Mouse (Mus musculus): ENCODE data around the gene Cbr3.
A peak's percentile ranks its signal among the peaks of the same experiment; 100 is the strongest.
"Not testable (repeated sequence)": the region's sequence is repeated elsewhere in the genome, so short reads cannot be mapped to it uniquely, and the experiment has no call there.

Gene Cbr3

DNA sequence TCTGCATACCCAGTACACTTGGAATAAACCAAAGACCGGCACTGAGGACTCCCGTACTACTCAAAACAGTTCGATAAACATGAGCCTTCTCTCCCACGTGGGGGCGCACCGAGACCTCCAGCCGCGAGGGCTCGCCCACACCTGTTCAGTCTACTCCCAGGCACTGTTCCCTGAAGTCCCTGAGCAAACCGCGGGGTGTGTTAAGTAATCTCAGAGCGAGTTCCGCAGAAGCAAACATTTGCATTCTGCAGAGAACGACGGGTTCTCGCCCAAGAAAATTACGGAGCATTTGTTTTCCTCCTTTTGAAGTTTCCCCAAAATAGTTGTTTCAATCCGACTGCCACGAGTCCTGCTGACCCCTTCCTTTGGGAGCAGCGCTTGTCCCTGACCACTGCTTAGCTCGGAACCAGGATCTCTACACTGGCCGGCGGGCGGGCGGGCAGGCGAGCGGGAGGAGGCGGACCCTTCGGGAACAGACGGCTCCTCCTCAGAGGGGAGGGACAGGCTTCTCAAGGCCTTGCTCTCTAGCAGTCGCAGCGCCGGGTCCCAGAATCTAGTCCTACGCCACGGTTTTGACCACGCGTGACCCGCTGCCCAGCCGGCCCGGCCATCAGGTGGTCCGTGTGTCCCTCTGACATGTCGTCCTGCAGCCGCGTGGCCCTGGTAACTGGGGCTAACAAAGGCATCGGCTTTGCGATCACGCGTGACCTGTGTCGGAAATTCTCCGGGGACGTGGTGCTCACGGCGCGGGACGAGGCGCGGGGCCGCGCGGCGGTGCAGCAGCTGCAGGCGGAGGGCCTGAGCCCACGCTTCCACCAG, at the start of gene Cbr3:
Cbr3 (plus strand) TSS at position 527 of the 819 bp plus-strand sequence.
- DNase-seq (ENCODE audit: low read depth), result no peak

DNA sequence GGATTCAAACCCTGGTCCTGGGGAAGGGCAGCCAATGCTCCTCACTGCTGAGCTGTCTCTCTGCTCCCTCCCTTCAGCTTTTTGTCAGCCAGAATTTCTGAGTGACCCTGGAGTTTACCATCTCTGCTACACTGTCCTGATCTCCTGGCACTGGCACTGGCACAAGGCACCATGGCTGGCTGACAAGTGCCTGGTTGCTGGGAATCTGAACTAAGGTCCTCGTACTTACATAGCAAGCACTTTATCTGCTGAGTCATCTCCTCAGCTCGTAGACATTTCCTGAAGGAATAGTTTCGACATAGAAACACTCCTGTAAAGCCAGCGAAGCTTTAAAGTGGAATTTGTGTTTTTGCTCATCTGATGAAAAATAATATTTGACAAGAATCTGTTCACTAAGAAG, 39.0 kb upstream of the Cbr3 start:
- no peak for DNase-seq (ENCODE audit: low read depth)

DNA sequence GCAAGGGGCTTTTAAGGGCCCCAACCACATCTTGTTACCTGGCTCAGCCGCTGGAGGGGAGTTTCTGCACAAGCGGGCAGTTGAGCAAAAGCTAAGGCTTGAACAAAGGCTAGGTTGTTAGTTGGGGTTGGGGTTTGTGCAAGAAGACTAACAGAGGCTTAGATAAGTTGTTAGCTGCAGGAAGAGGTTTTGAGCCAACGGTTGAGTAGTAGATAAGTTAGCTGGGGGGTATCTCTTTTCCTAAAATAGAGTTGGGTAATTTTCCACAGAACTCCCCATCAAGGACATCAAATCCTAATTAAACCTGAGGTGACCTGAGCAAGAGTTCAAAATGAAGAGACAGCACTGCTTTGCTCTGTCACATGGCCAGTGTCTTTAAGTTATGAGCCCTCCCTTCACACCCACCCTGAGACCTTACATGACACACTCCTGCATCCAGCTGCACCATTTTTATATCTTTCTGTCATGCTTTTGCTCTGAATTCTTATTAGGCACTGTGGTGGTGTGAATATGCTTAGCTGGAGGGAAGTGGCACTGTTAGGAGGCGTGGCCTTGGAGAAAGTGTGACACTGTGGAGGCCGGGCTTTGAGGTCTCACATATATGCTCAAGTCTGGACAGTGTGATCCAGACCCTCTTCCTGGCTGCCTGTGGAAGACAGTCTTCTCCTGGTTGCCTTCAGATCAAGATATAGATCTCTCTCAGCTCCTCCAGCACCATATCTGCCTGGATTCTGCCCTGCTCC, 34.4 kb upstream of the Cbr3 start:
- DNase-seq (ENCODE audit: low read depth), result no peak

DNA sequence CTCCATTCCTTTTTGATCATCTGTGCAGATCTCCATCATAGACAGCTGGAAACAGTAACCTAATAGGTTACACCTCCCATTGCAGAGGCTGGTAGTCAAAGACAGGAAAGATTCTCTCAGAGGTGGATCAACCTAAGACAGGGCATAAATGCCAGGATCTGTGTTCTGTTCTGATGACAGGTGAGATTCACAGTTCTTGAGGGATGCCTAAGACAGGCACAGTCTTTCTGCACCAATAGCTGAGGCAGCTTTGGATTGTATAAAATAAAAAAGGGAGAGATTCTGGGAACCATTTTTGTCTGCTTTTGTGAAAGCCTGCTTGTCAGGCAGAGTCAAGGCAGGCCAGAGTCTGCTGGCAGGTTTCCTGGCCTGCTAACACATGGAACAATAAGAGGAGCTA, 15.0 kb upstream of the Cbr3 start:
- DNase-seq (ENCODE audit: low read depth), result no peak

DNA sequence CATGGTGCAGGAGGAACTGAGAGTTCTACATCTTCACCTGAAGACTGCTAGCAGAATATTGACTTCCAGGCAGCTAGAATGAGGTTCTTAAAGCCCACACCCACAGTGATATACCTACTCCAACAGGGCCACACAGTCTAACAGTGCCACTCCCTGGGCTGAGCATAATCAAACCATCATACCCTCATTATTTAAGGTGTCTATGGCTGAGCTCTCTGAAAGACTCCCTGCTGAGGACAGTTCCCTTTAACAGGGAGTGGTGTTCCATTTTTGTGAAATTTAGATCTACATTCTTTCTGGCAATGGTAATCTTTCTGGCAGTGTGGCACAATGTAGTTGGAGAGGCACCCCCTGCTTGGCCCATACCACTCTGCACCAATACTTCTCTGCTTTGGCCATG, 13.5 kb upstream of the Cbr3 start:
- no peak for DNase-seq (ENCODE audit: low read depth)

DNA sequence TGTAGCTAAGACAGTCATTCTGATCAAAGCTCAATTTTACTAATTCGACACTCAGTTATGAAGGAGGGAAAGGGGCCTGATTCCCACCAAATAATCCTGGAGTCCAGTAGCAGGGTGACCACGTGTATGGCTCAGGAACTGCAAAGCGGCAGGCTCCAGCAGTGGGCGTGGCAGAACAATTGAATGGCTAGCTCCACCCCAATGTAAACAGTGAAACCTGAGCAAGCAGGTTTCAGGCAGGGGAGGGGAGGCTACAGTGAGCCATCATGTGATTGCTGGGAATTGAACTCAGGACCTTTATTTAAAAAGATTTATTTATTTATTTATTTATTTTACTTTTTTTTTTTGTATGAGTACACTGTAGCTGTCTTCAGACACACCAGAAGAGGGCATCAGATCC, 12.5 kb upstream of the Cbr3 start:
- DNase-seq (ENCODE audit: low read depth), result not testable (repeated sequence)

DNA sequence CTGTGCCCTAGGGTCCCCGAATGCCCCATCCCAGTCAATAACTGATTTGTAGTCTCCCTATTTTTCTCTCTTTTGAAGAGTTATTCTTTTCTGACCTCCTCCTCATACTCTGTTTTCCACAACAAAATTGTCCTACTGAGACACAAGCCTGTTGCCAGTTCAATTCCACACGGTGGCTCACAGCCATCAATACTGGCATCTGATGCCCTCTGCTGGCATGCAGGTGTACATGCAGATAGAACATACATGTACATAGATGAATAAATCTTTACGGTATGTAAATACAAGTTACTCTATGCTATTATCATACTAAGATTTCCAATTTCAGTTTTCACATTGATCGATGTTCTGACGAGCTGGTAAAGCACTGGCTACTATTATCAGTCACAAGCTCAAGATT, 12.0 kb upstream of the Cbr3 start:
- DNase-seq (ENCODE audit: low read depth), result no peak

DNA sequence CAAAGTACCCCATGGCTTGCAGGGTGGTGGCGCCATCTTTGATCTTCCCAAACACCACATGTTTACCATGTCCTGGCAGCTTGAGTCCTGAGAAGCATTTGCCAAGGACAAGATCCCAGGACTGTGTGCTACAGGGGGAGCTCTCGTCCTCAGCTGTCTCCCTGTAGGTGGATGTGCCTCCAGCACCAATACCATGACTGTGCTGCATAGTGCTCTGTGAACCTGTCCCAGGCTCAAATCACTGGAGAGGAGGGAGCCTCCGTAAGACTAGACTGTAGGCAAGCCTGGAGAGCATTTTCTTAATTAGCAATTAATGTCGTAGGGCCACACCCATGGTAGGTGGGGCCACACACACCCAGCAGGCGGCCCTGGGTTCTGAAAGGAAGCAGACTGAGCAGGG, 6.6 kb upstream of the Cbr3 start:
- no peak for DNase-seq (ENCODE audit: low read depth)

DNA sequence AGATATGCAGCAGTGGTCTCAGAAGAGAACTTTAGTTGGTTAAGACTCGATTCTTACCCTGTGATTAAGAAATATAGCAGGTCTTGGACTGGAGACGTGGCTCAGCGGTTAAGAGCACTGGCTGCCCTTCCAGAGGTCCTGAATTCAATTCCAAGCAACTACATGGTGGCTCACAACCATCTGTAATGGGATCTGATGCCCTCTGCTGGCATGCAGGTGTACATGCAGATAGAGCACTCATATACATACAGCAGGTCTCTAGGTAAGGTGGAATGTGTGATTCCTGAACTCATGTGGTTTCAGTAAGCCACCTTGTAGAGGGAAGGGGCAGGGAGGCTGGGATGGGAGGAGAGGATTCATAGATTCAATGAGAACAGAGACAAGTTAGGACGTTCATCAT, 4.8 kb upstream of the Cbr3 start:
- DNase-seq (ENCODE audit: low read depth), result no peak

DNA sequence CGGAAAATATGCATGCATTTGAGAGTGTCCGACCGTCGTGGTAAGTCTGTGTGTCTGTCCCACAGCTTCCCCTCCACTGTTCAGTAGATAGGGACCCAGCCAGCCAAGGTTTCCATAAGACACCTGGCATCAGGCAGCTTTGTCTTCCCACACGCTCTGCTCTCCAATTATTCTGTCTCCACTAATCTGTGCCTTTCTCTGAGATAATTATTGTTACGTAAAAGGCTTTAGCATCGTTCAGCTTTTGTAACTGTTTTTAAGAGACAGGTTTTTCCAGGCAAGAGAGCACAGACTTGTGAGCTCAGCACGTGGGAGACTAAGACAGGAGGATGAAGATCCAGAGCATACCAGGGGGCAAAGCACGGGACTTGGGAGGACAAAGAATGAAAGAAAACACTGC, 3.9 kb upstream of the Cbr3 start:
- no peak for DNase-seq (ENCODE audit: low read depth)

DNA sequence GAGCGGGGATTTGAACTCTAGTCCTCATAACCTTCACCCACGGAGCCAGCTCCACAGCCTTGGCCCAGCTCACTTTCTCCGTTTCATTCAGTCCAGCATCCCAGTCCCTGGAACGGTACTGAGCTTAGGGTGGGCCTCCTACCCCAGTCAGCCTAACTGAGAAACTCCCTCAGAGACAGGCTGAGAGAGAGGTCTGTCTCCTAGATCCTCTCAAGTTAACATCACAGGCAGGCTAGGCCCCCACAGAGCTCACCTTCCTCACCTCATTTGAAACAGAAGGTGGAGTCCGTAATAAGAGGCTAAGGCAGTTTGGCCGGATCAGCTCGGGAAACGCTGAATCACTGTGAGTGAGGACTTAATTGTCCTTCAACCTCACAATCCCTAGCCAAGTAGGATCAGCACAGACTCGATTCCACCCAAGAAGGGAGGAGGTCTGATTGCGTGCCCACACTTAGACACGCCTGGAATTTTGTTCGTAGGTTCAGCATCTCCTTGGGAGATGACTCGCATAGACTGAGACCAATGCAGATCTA, 793 bp upstream of the Cbr3 start:
- no peak for DNase-seq (ENCODE audit: low read depth)

DNA sequence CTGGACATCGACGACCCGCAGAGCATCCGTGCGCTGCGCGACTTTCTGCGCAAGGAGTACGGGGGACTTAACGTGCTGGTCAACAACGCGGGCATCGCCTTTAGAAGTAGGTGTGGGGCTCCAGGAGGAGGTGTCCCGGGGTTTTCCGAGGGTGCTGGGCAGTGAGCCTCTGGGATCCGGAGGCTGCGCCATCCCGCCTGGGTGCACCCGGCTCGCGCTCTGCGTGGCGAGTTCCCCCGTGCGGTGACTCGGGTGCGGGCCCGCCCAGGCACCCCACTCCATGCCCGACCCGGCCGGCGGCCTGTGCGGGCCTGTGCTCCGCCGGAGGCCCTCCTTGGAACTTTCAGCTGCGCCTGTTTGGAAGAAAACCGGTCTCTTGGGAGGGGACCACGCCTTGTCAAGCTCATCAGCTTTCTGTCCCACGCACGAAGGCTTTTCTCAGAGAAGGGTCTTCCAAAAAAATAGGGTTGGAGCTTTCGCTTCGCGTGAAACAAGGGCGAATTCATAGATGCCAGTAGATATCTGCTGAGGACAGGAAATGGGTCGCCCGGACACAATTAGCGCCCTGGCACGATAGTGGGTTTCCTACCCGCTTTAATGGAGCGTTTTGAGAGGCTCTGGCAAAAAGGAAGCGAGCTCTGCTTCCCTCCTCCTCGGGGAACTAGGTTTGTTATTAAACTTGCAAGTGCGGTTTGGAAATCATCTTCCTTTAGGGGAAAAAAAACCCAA, 657 bp downstream of the Cbr3 start:
- DNase-seq (ENCODE audit: low read depth), result no peak

DNA sequence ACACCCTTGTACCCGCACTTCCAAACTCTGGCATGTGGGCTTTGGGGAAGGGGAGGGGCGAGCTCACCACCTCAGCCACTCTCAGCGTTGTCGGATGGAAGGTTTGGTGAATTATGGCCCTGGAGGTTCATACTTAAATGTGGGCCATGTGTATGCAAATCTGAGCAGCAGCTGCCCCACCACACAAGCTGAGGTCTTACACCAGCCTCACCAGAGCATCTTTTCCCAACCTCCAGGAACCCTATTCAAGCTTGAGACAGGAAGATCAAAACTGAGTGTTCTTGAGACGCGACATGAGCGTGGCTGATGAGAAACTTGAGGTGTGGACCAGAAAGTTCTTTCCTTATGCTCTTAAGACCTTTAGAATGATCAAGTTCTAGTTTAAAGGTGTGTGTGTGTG, 1.4 kb downstream of the Cbr3 start:
- no peak for DNase-seq (ENCODE audit: low read depth)

DNA sequence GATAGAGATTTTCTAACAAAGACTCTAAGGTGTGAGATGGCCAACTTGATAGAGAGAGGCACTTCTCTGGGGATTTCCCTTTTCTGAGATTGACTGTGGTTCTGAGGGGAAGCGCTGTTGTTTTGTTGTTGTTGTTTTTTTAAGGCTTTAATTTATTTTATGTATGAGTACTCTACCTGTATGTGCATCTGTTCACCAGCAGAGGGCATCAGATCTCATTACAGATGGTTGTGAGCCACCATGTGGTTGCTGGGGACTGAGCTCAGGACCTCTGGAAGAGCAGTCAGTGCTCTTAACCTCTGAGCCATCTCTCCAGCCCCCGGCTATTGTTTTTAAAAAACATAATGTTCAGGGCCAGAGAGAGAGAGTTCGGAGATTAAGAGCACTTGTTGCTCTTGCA, 2.8 kb downstream of the Cbr3 start:
- not testable (repeated sequence) for DNase-seq (ENCODE audit: low read depth)

DNA sequence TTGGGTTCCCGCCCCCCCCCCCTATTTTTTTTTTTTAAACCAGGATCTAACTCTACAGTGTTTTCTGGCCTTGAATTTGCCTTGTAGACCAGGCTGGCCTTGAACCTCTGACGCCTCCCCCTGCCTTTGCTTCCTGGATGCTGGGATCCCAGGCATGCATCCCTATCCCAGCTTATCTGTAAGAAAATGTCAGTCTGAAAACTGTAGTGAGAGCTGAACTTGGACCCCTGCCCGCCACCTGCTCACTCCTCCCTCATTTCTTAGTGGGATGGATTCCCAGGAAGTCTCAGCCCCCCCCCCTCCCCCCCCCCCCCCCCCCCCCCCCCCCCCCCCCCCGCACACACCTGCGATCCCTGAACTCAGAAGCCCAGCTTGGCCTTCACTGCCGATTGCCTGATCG, 3.4 kb downstream of the Cbr3 start:
- DNase-seq (ENCODE audit: low read depth), result no peak

DNA sequence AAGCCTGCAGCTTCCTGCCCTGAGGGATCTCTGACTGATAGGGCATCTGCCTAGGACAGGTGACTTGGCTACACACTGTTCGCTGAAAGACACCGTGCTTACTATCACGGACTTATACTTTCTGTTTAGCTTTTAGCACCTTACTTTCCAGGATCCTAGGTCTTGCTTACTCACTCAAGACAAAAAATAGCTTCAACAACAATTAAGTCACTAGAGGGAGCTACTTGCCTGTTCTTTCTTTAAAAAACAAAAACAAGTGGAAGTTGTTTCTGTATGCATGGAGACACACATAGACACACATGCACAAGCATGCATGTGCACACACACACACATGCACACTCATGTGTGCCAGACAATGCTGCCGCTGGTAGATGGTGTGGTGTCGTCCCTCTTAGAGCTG, 3.9 kb downstream of the Cbr3 start:
- DNase-seq (ENCODE audit: low read depth), result no peak

DNA sequence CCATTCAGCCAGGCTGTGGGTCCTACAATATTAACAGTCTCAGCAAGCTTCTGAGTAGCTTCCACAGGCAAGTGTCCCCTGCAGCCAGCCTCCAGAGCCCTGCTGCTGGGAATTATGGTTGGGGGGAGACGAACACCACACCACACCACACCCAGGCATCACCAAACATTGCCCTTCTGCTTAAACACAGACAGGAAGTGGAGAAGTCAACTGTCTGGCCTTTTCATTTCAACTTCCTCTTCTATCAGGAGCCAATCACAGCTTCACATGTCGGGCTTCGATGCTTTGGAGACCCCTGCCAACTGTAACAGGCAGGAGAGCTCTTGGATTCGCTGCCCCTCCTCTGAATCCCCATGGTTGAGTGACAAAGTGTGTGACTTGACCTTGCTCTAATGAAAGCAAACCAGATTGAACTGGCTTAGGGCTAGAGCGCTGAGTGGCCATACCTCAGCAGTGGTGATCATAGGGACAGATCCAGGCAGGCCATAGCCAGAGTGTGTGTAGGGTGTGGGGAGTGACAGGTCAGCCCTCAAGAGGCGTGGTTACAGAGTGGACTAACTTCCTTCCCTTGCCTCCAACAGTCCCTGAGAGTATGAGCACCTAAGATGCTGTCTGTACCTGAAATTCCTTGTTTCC, 8.3 kb downstream of the Cbr3 start:
- DNase-seq (ENCODE audit: low read depth), result no peak

DNA sequence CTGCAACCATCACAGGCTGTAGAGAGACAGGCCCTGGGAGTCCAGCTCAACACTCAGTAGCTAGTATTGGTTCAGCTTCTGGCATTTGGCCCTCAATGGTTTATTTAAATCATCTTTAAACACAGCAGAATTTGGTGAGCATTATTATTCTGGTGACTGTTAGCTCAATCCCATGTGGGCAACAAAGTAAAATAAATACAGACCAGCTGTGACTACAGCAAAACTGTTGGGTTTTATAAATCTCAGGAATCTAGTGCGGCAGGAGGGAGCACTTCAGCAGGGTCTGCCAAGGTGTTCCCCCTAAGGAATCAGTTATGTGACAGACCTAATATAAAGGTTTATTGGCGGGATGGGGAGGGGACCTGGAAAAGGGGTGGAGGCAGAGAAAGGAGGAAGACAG, 9.7 kb downstream of the Cbr3 start:
- DNase-seq (ENCODE audit: low read depth), result no peak

DNA sequence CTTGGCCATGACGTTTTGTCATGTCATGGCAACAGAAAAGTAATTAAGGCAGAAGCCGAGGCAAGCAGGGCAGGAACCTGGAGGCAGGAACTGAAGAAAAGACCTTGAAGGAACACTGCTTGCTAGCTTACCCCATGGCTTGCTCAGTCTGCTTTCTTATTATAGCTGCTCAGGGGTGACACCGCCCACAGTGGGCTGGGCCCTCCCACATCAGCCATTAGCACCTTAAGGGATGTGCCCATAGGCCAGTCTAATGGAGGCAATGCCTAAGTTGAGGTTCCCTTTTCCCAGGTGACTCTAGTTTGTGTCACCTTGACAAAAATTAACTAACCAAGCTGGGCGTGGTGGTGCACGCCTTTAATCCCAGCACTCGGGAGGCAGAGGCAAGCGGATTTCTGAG, 24.1 kb downstream of the Cbr3 start:
- DNase-seq (ENCODE audit: low read depth), result no peak

DNA sequence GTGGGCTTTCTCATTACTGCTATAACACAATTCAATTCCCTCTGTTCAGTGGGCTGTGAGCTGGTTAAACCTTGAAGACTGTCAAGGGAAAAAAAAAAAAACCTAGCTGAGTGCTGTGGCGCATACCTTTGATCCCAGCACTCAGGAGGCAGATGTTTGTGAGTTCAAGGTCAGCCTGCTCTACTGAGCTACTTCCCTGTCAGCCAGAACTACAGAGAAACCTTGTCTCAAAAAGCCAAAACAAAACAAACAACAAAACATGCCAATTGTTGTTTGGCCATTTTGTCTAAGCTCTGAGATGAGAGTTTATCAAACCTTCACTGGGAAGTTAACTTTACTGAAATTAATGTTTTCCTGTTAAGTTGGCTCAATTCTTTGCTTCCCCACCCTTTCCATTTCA, 26.2 kb downstream of the Cbr3 start:
- no peak for DNase-seq (ENCODE audit: low read depth)

DNA sequence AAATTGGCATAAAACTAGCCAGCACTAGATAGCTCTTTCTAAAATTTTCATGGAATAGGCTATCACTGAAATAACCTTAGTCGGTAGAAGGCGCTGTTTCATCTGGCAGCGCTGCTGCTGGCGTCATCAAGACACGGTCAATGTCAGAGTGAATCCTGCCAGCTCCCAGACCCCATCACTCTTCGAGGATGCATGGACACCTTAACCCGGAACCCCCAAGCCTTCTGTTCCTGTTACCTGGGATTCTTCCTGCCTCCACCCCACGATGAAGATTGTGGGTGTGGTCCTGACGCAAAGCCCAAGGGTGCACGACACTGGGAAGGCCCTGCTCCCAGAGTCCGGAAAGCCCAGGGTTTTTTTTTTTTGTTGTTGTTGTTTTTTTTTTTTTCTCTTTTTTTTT, 27.9 kb downstream of the Cbr3 start:
- peak; percentile 72 for DNase-seq (ENCODE audit: low read depth)
